Comparison of ENCODE assay signal across 35 mouse cellular contexts in genomic region chr1:45863641-45864040, GRCm38 (mm10). TPM values are rescaled to one million over a fixed set of nuclear protein-coding genes. Genes with fewer than 3 reads are reported as not detected.
DNase-seq lines count a peak whose midpoint lies in the region; ATAC-seq and TF ChIP-seq lines count a peak whose summit lies in the region.
"Had no signal": no experiment of that assay in that cellular context is flagged by ENCODE, and none has a peak within 500 bp of the region (broad histone marks: within the 10 kb centered on the region; RNA-seq: fewer than 3 reads in every experiment).

No protein-coding gene starts in this region.

- TF ChIP-seq CTCF in embryonic fibroblast, embryonic 13.5 days (IDR thresholded peaks at IDR 0.05; ENCODE audit: borderline replicate concordance, insufficient read depth, low read length), result no peak

- H3K4me3 ChIP-seq in ES-E14 (ENCODE audit: insufficient read depth in 1 of 2, low read depth in 1 of 2, low read length in 2 of 2, poor library complexity in 1 of 2, severe bottlenecking in 1 of 2), result no peak overlapping the region
- H3K4me3 ChIP-seq in embryonic fibroblast, embryonic 13.5 days (ENCODE audit: insufficient read depth, low read length), result no peak overlapping the region
- H3K4me3 ChIP-seq in forebrain, embryonic 13.5 days, result no peak overlapping the region
- H3K4me3 ChIP-seq: embryonic facial prominence, embryonic 10.5 days; embryonic facial prominence, embryonic 13.5 days; forebrain, embryonic 15.5 days had no signal

- in situ Hi-C loops in ES-E14 (cut with MboI; ENCODE audit: low sequenced_read_pairs in 2 of 2, unreplicated experiment in 2 of 2), result loop anchor here in 1 of 2 experiments (25.0 kb wide), 1 partner anchor 149 kb away; no protein-coding TSS in a partner anchor

- ATAC-seq in forebrain, embryonic 13.5 days, result no peak
- ATAC-seq: forebrain, embryonic 15.5 days; hindbrain, postnatal 0 days; inflammation-experienced regulatory T-cells, adult 6 months; intestine, embryonic 16.5 days had no signal

- H3K36me3 ChIP-seq in ES-E14 (ENCODE audit: control insufficient read depth, insufficient read depth, low read length, poor library complexity, severe bottlenecking), result no peaks in the 10 kb centered on the region
- H3K36me3 ChIP-seq in forebrain, embryonic 13.5 days (ENCODE audit: poor library complexity, severe bottlenecking), result no peaks in the 10 kb centered on the region
- H3K36me3 ChIP-seq: embryonic facial prominence, embryonic 10.5 days; embryonic facial prominence, embryonic 13.5 days; forebrain, embryonic 15.5 days had no signal

- peak; percentile 17 for DNase-seq in gastrocnemius, postnatal 14 days
- DNase-seq in gastrocnemius, adult 8-10 months (ENCODE audit: low spot score in 2 of 2), result no peak
- DNase-seq in kidney, postnatal 10 days, result peak; percentile 49
- no peak for DNase-seq in kidney, postnatal 14 days
- no peak for DNase-seq in ES-E14 (ENCODE audit: low read depth, low spot score)
- DNase-seq: adrenal gland, adult 2 months; adrenal gland, postnatal 14 days; B cell, adult 2 months; cerebellum, adult 11-12 months; cerebellum, adult 8-10 months; cerebellum, postnatal 10 days; cerebellum, postnatal 36 days; embryo, embryonic 11 days; gastrocnemius, postnatal 25 days; heart, adult 11 months had no signal

- H3K27me3 ChIP-seq in forebrain, embryonic 13.5 days, result no peaks in the 10 kb centered on the region
- H3K27me3 ChIP-seq: CH12.LX; embryonic facial prominence, embryonic 13.5 days; forebrain, embryonic 15.5 days had no signal

- 0 out of 2 replicates have a peak overlapping the region, but pooled peaks have one; percentile 31 for H3K27ac ChIP-seq in ES-E14 (ENCODE audit: insufficient read depth, low read depth, low read length, poor library complexity, severe bottlenecking)
- H3K27ac ChIP-seq in embryonic fibroblast, embryonic 13.5 days (ENCODE audit: insufficient read depth, low read length), result peak overlapping the region; percentile 76
- no peak overlapping the region for H3K27ac ChIP-seq in forebrain, embryonic 13.5 days
- H3K27ac ChIP-seq: forebrain, embryonic 15.5 days; hindbrain, embryonic 14.5 days; hindbrain, postnatal 0 days had no signal

- intact Hi-C loops in gastrocnemius, postnatal 14 days (cut with DNase I; ENCODE audit: low total_unique reads), result no loop called here

- no peak overlapping the region for H3K9ac ChIP-seq in ES-E14 (ENCODE audit: insufficient read depth, low read depth, low read length, poor library complexity, severe bottlenecking)
- no peak overlapping the region for H3K9ac ChIP-seq in forebrain, embryonic 13.5 days
- H3K9ac ChIP-seq: embryonic facial prominence, embryonic 13.5 days; forebrain, embryonic 15.5 days; hindbrain, embryonic 14.5 days had no signal

- H3K4me1 ChIP-seq in ES-E14 (ENCODE audit: control insufficient read depth in 2 of 2, insufficient read depth in 2 of 2, low read length in 2 of 2, poor library complexity in 1 of 2), result 0 out of 4 replicates have a peak, but pooled peaks cover 3% of the 10 kb centered on the region in 2 experiments
- peaks cover 14% of the 10 kb centered on the region for H3K4me1 ChIP-seq in embryonic fibroblast, embryonic 13.5 days (ENCODE audit: control insufficient read depth, insufficient read depth, low read length)
- H3K4me1 ChIP-seq in forebrain, embryonic 13.5 days, result no peaks in the 10 kb centered on the region
- H3K4me1 ChIP-seq: forebrain, embryonic 15.5 days had no signal

- no peaks in the 10 kb centered on the region for H3K9me3 ChIP-seq in ES-E14 (ENCODE audit: control insufficient read depth, insufficient read depth, low read depth, low read length)
- H3K9me3 ChIP-seq in forebrain, embryonic 13.5 days (replicated peaks), result no peaks in the 10 kb centered on the region
- H3K9me3 ChIP-seq: embryonic facial prominence, embryonic 10.5 days; embryonic facial prominence, embryonic 13.5 days; forebrain, embryonic 15.5 days had no signal

- no peak for TF ChIP-seq POLR2A in embryonic fibroblast, embryonic 13.5 days (IDR thresholded peaks at IDR 0.05; ENCODE audit: low read depth, low read length)

- 92% methylated on average over 3 of the region's 3 CpGs for WGBS in forebrain, embryonic 13.5 days

- no peak overlapping the region for H3K4me2 ChIP-seq in forebrain, embryonic 13.5 days
- H3K4me2 ChIP-seq: forebrain, embryonic 15.5 days; heart, embryonic 11.5 days; hindbrain, embryonic 14.5 days had no signal

TF ChIP-seq in ES-E14, 5 proteins besides CTCF, POLR2A, EP300 and RAD21:
- no peak for TF ChIP-seq ZNF384 (IDR thresholded peaks at IDR 0.05; ENCODE audit: low read depth, low read length)
- no peak for TF ChIP-seq HCFC1 (IDR thresholded peaks at IDR 0.05; ENCODE audit: borderline replicate concordance, insufficient read depth, low read length)

RNA-seq across cellular contexts. Expression of gene Gm5269, which starts 26.4 kb away (rescaled TPM):
- not detected for total RNA-seq in gastrocnemius, postnatal 14 days (2021)
- not detected for total RNA-seq in gastrocnemius, adult 8-10 months (2022)
- total RNA-seq in ES-E14 (2012; rRNA removed), result not detected in 2 replicates
- not detected in 2 replicates for polyA plus RNA-seq in embryonic fibroblast, embryonic 13.5 days (2011; ENCODE audit: insufficient read length, low read depth, missing spikeins)
- not detected in 2 replicates for polyA plus RNA-seq in forebrain, embryonic 13.5 days (2015; fragmentation: Nextera tagmentation; extraction: Ambion mirVana)
- total RNA-seq: adrenal gland, adult 2 months; adrenal gland, postnatal 14 days; CH12.LX; gastrocnemius, postnatal 25 days; heart, adult 8-10 months; heart, postnatal 25 days; hindbrain, postnatal 0 days; MEL had no signal
- polyA plus RNA-seq: adrenal gland, adult 2 months; brain, embryonic 14.5 days; cortical plate, adult 2 months; embryonic facial prominence, embryonic 10.5 days; embryonic facial prominence, embryonic 13.5 days; forebrain, embryonic 11.5 days; forebrain, embryonic 15.5 days; heart, embryonic 11.5 days; heart, embryonic 14.5 days; heart, postnatal 0 days; hindbrain, embryonic 11.5 days; hindbrain, embryonic 14.5 days; hindbrain, postnatal 0 days; inflammation-experienced regulatory T-cells, adult 6 months; intestine, embryonic 16.5 days had no signal

Comparison
In these comparisons a context has a peak if more than half of its experiments do, and no peak if none do; other contexts are left out.
1. DNase-seq: peak in gastrocnemius, postnatal 14 days (single experiment) and kidney, postnatal 10 days (single experiment); none in gastrocnemius, adult 8-10 months (0 of 2), kidney, postnatal 14 days (single experiment) and ES-E14 (single experiment).